Mouse (Mus musculus): ENCODE data around the gene Suv39h2. TPM values are rescaled to one million over a fixed set of nuclear protein-coding genes. Genes with fewer than 3 reads are reported as not detected.

Suv39h2 gene
- polyA plus RNA-seq, 1 experiment from 2014 or later = 12.5 TPM

- WGBS = 73% methylated on average over 4 of the region's 4 CpGs
- Histone ChIP-seq H3K27me3 (peaks cover 6% of the 10 kb centered on the region; the same call in 1 of the 2 replicates), H3K4me3 (no peak overlapping the region), H3K4me1 (peaks cover 12% of the 10 kb centered on the region; the same call in 1 of the 2 replicates), H3K4me2 (no peak overlapping the region), H3K27ac (no peak overlapping the region), H3K36me3 (no peaks in the 10 kb centered on the region), H3K9ac (no peak overlapping the region), H3K9me3 (no peaks in the 10 kb centered on the region)
- no peak for ATAC-seq (ENCODE audit: insufficient number of reproducible peaks, low FRiP score, low TSS enrichment, low read depth)
These were observed 54.7 kb downstream of the Suv39h2 start for GRCm38 (mm10) chr2:3420157-3420556.

- Histone ChIP-seq H3K36me3 (no peaks in the 10 kb centered on the region), H3K9me3 (no peaks in the 10 kb centered on the region), H3K9ac (peak overlapping the region; percentile 23; the same call in 1 of the 2 replicates), H3K4me2 (peak overlapping the region; percentile 83), H3K27ac (no peak overlapping the region), H3K4me1 (peaks cover 4% of the 10 kb centered on the region; the same call in 1 of the 2 replicates), H3K4me3 (peak overlapping the region; percentile 58), H3K27me3 (peaks cover 6% of the 10 kb centered on the region; the same call in 1 of the 2 replicates)
- WGBS = 1% methylated on average over 38 of the region's 38 CpGs
- ATAC-seq (ENCODE audit: insufficient number of reproducible peaks, low FRiP score, low TSS enrichment, low read depth) = peak; percentile 86
These were observed 55.9 kb downstream of the Suv39h2 start for GRCm38 (mm10) chr2:3418883-3419431.

GRCm38 (mm10) chr2:3415676-3416075 is 59.2 kb downstream of the Suv39h2 start:
- no peak overlapping the region for H3K9ac ChIP-seq
- 67% methylated on average over 1 of the region's 1 CpGs for WGBS
- H3K36me3 ChIP-seq = no peaks in the 10 kb centered on the region
- H3K4me1 ChIP-seq = no peaks in the 10 kb centered on the region
- no peak for ATAC-seq (ENCODE audit: insufficient number of reproducible peaks, low FRiP score, low TSS enrichment, low read depth)
- H3K27ac ChIP-seq = no peak overlapping the region
- no peak overlapping the region for H3K4me3 ChIP-seq
- H3K4me2 ChIP-seq = no peak overlapping the region
- H3K9me3 ChIP-seq = no peaks in the 10 kb centered on the region
- H3K27me3 ChIP-seq = peaks cover 6% of the 10 kb centered on the region; the same call in 1 of the 2 replicates

- WGBS = 35% methylated on average over 4 of the region's 4 CpGs
- H3K9me3 ChIP-seq = no peaks in the 10 kb centered on the region
- no peak overlapping the region for H3K4me3 ChIP-seq
- no peaks in the 10 kb centered on the region for H3K4me1 ChIP-seq
- no peak for ATAC-seq (ENCODE audit: insufficient number of reproducible peaks, low FRiP score, low TSS enrichment, low read depth)
- H3K4me2 ChIP-seq = no peak overlapping the region
- peaks cover 6% of the 10 kb centered on the region; the same call in 1 of the 2 replicates for H3K27me3 ChIP-seq
- H3K27ac ChIP-seq = no peak overlapping the region
- H3K9ac ChIP-seq = no peak overlapping the region
- H3K36me3 ChIP-seq = no peaks in the 10 kb centered on the region
These were observed 60.6 kb downstream of the Suv39h2 start for GRCm38 (mm10) chr2:3414241-3414640.

GRCm38 (mm10) chr2:3407756-3408155 is 67.1 kb downstream of the Suv39h2 start:
- ATAC-seq (ENCODE audit: insufficient number of reproducible peaks, low FRiP score, low TSS enrichment, low read depth) = no peak
- WGBS = 75% methylated on average over 7 of the region's 7 CpGs
- Histone ChIP-seq H3K4me3 (no peak overlapping the region), H3K36me3 (no peaks in the 10 kb centered on the region), H3K9me3 (no peaks in the 10 kb centered on the region), H3K9ac (no peak overlapping the region), H3K27me3 (no peaks in the 10 kb centered on the region), H3K27ac (no peak overlapping the region), H3K4me2 (no peak overlapping the region), H3K4me1 (no peaks in the 10 kb centered on the region)

- Histone ChIP-seq H3K4me3 (no peak overlapping the region), H3K27me3 (no peaks in the 10 kb centered on the region), H3K9me3 (no peaks in the 10 kb centered on the region), H3K4me2 (no peak overlapping the region), H3K27ac (no peak overlapping the region), H3K36me3 (no peaks in the 10 kb centered on the region), H3K4me1 (no peaks in the 10 kb centered on the region), H3K9ac (no peak overlapping the region)
- WGBS = 78% methylated on average over 4 of the region's 4 CpGs
- ATAC-seq (ENCODE audit: insufficient number of reproducible peaks, low FRiP score, low TSS enrichment, low read depth) = no peak
These were observed 68.8 kb downstream of the Suv39h2 start for GRCm38 (mm10) chr2:3405981-3406380.

Other genes starting within 250 kb of the Suv39h2 start
- 34.1 and 36.6 TPM in 2 replicates for gene Nmt2, start 190.8 kb downstream of the Suv39h2 start, polyA plus RNA-seq (2015; fragmentation: Nextera tagmentation; extraction: Ambion mirVana)
- gene Rpp38, start 142.4 kb downstream of the Suv39h2 start, polyA plus RNA-seq (2015; fragmentation: Nextera tagmentation; extraction: Ambion mirVana) = 20.2 and 20.7 TPM in 2 replicates
- 0.61 and 1.2 TPM in 2 replicates for gene Acbd7, start 138.9 kb downstream of the Suv39h2 start, polyA plus RNA-seq (2015; fragmentation: Nextera tagmentation; extraction: Ambion mirVana)
- gene Olah, start 77.8 kb downstream of the Suv39h2 start, polyA plus RNA-seq (2015; fragmentation: Nextera tagmentation; extraction: Ambion mirVana) = 0.31 and 0.55 TPM in 2 replicates
- not detected in 2 replicates for gene Meig1, start 52.4 kb downstream of the Suv39h2 start, polyA plus RNA-seq (2015; fragmentation: Nextera tagmentation; extraction: Ambion mirVana)
- 7.5 and 8.5 TPM in 2 replicates for gene Dclre1c, start 50.9 kb downstream of the Suv39h2 start, polyA plus RNA-seq (2015; fragmentation: Nextera tagmentation; extraction: Ambion mirVana)
- gene Gm45902, start 37.8 kb upstream of the Suv39h2 start, polyA plus RNA-seq (2015; fragmentation: Nextera tagmentation; extraction: Ambion mirVana) = 3.4 and 3.5 TPM in 2 replicates
- gene Hspa14, start 37.8 kb upstream of the Suv39h2 start, polyA plus RNA-seq (2015; fragmentation: Nextera tagmentation; extraction: Ambion mirVana) = 87.9 and 89.1 TPM in 2 replicates
- gene Cdnf, start 38.0 kb upstream of the Suv39h2 start, polyA plus RNA-seq (2015; fragmentation: Nextera tagmentation; extraction: Ambion mirVana) = 0.21 and 0.23 TPM in 2 replicates
- gene Fam107b, start 95.5 kb upstream of the Suv39h2 start, polyA plus RNA-seq (2015; fragmentation: Nextera tagmentation; extraction: Ambion mirVana) = 38.1 and 38.3 TPM in 2 replicates